Mouse (Mus musculus) embryonic facial prominence, embryonic 11.5 days (tissue): Measurements from ENCODE around the gene AC124108.1. TPM values are rescaled to one million over a fixed set of nuclear protein-coding genes. Genes with fewer than 3 reads are reported as not detected.
A peak's percentile ranks its signal among the peaks of the same experiment; 100 is the strongest.
"Not testable (repeated sequence)": the region's sequence is repeated elsewhere in the genome, so short reads cannot be mapped to it uniquely, and the experiment has no call there.

ENCODE experiments used
- ATAC-seq: fragments of 200-750 bp; cut with Nextera tagmentation; replicated peaks from 2 replicates; pipeline ENCODE4 v1.8.0; 2017; ENCODE audit warnings: low read depth; ENCODE audit not compliant: insufficient number of reproducible peaks, low FRiP score, low TSS enrichment
- DNase-seq: peaks from one replicate; pipeline ENCODE4 v3.0.0-alpha.2; 2015; ENCODE audit warnings: low spot score
- H3K27ac ChIP-seq: fragments of 300-500 bp; sonication (generic); replicated peaks from 2 replicates; pipeline ENCODE4 v1.5.1; 2014; ENCODE audit warnings: mild to moderate bottlenecking, low read depth, low read length, control low read depth
- H3K27me3 ChIP-seq: fragments of 300-500 bp; sonication (generic); 2 replicates; pipeline ENCODE4 v1.6.1; 2014; ENCODE audit warnings: mild to moderate bottlenecking, low read length, moderate library complexity, mixed read lengths; ENCODE audit not compliant: control insufficient read depth, insufficient read depth
- H3K36me3 ChIP-seq: fragments of 300-500 bp; sonication (generic); replicated peaks from 2 replicates; pipeline ENCODE4 v1.6.1; 2014; ENCODE audit warnings: low read depth, mild to moderate bottlenecking, low read length, moderate library complexity, mixed read lengths; ENCODE audit not compliant: control insufficient read depth, insufficient read depth
- H3K4me1 ChIP-seq: fragments of 300-500 bp; sonication (generic); 2 replicates; pipeline ENCODE4 v1.6.1; 2014; ENCODE audit warnings: low read length, mixed read lengths; ENCODE audit not compliant: control insufficient read depth, insufficient read depth
- H3K4me2 ChIP-seq: fragments of 300-500 bp; sonication (generic); 2 replicates; pipeline ENCODE4 v1.6.1; 2014; ENCODE audit warnings: low read depth, mild to moderate bottlenecking, control low read depth, low read length, moderate library complexity
- H3K4me3 ChIP-seq: fragments of 300-500 bp; sonication (generic); 2 replicates; pipeline ENCODE4 v1.5.1; 2014; ENCODE audit warnings: low read depth, low read length, control low read depth
- H3K9ac ChIP-seq: fragments of 300-500 bp; sonication (generic); replicated peaks from 2 replicates; pipeline ENCODE4 v1.6.1; 2014; ENCODE audit warnings: mild to moderate bottlenecking, control low read depth, low read length
- H3K9me3 ChIP-seq: fragments of 300-500 bp; sonication (generic); replicated peaks from 2 replicates; pipeline ENCODE4 v1.6.1; 2016; ENCODE audit warnings: mild to moderate bottlenecking, low read length, inconsistent platforms, mixed read lengths; ENCODE audit not compliant: control insufficient read depth
- WGBS: fragments of 180-500 bp; shearing (Covaris S2); extraction: QIAGEN DNeasy Blood & Tissue Kit; methylation state at CpG from one replicate; pipeline ENCODE4 v1.1.7; 2014; 5-methylcytosine and 5-hydroxymethylcytosine counted together
- polyA plus RNA-seq: library from polyadenylated mRNA; unstranded; fragments of >200 nt; fragmentation: Nextera tagmentation; extraction: Ambion mirVana; gene quantifications from 2 replicates; pipeline ENCODE4 v1.2.1, GENCODE M21; 2014

Gene AC124108.1
- polyA plus RNA-seq, 1 experiment from 2014 or later = 0.65 TPM

DNA sequence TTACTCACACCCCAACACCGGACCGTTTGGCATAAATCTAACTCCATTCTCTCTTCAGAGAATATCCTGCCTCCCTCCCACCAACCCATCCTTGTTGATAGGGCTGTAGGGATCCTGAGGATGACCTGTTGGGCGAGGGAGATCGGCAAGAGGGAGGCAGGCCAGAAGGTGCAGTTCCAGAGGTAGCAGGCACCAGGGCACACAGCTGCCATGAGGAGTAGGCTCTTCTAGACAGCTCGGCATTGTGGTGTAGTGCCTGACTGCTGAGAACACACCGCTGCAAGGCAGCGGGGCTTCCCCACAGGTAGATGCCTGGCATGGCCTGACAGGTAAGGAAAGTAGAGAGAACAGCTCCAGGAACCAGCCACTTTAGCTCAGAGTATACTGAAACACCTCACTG lies 33.4 kb upstream of the AC124108.1 start:
- DNase-seq = no peak
- no peaks in the 10 kb centered on the region for H3K9me3 ChIP-seq
- no peak overlapping the region for H3K27ac ChIP-seq
- no peaks in the 10 kb centered on the region; the same call in 1 of the 2 replicates for H3K4me1 ChIP-seq
- peak overlapping the region; percentile 25; the same call in 1 of the 2 replicates for H3K4me2 ChIP-seq
- H3K9ac ChIP-seq = 0 out of 2 replicates have a peak overlapping the region, but pooled peaks have one; percentile 13
- WGBS = 21% methylated on average over 7 of the region's 7 CpGs
- H3K36me3 ChIP-seq = no peaks in the 10 kb centered on the region
- no peak overlapping the region for H3K4me3 ChIP-seq
- ATAC-seq = no peak; the same call in 1 of the 2 replicates
- H3K27me3 ChIP-seq = peaks cover 5% of the 10 kb centered on the region

DNA sequence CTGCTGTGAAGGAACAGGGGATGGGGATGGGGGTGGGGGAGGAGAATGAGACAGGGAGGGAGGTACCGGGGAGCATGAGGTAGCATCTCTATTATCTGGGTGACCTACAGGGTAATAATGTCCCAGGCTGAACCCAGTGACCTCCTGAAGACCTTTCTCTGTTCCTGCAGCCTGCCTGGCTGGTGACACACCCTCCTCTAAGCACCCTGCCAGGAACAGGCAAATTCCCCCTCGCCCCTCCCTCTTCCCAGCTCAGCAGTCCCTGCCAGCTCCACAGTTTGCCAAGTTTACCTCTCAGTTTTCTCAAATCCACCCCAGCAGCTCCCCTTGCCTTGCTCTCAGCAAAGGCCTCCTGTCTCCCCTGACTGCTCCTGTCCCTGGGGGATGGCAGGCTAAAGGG lies 32.5 kb upstream of the AC124108.1 start:
- peaks cover 5% of the 10 kb centered on the region for H3K27me3 ChIP-seq
- H3K36me3 ChIP-seq = no peaks in the 10 kb centered on the region
- no peaks in the 10 kb centered on the region for H3K4me1 ChIP-seq
- no peak for DNase-seq
- no peak overlapping the region for H3K9ac ChIP-seq
- no peak overlapping the region for H3K4me2 ChIP-seq
- WGBS = 28% methylated on average over 2 of the region's 2 CpGs
- no peaks in the 10 kb centered on the region for H3K9me3 ChIP-seq
- H3K27ac ChIP-seq = no peak overlapping the region
- H3K4me3 ChIP-seq = no peak overlapping the region
- ATAC-seq = no peak

DNA sequence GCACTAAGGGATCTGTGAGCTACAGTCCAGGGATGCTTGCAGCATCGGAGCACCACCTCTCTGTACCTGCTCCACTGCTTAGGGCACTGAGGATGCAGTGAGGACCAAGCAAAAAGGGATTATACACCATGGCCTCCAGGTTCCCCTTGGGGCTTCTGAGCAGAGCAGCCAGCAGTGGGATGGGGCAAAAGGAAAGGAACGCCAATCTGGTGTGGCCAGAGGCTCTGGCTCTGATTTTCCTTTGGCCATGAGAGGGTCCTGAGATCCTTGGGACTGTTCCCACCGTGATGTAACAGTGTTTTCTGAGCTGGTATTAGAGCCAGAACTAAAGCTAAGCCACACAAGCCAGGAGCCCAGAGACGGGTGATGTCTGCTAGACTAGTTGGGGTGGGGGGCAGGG lies 31.6 kb upstream of the AC124108.1 start:
- ATAC-seq (no peak), DNase-seq (no peak)
- H3K9ac ChIP-seq = no peak overlapping the region
- H3K4me1 ChIP-seq = no peaks in the 10 kb centered on the region
- WGBS = 53% methylated on average over 4 of the region's 4 CpGs
- H3K4me2 ChIP-seq = no peak overlapping the region
- no peak overlapping the region for H3K4me3 ChIP-seq
- no peaks in the 10 kb centered on the region for H3K36me3 ChIP-seq
- peaks cover 5% of the 10 kb centered on the region for H3K27me3 ChIP-seq
- no peaks in the 10 kb centered on the region for H3K9me3 ChIP-seq
- no peak overlapping the region for H3K27ac ChIP-seq

DNA sequence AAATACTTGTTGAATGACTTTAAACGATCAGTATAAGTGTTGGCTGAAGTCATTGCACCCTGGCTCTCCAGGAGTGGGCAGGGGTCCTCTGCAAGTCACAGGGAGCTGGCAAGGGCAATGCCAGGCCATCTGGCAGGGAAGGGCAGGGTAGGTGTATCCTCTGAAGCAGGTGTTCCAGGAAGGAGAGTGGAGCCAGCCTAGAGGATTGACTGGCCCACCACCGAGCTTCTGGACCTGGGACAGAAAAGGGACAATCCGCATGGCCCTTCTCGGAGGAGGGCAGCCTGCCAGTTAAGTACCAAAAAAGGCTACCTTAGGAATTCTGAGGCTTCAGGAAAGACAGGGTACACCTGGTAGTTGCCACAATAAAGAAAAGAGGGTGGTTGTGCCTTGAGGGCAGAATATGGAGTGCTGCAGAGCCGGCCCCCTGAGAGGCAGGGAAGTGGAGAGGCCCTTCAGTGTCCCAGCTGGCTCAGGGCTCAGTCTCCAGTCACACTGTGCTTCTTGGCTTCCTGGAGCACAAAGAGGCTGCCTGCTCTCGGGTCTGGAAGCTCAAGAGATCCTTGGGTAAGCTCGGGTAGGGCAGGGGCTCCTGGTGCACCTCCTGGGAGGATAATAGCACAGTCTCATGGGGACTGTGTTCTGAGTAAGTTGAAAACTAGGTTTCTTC lies 29.9 kb upstream of the AC124108.1 start:
- ATAC-seq = no peak
- peaks cover 5% of the 10 kb centered on the region for H3K27me3 ChIP-seq
- no peaks in the 10 kb centered on the region for H3K4me1 ChIP-seq
- 56% methylated on average over 7 of the region's 7 CpGs for WGBS
- H3K4me2 ChIP-seq = no peak overlapping the region
- no peaks in the 10 kb centered on the region for H3K9me3 ChIP-seq
- no peak overlapping the region for H3K27ac ChIP-seq
- no peak for DNase-seq
- H3K9ac ChIP-seq = no peak overlapping the region
- H3K4me3 ChIP-seq = no peak overlapping the region
- H3K36me3 ChIP-seq = no peaks in the 10 kb centered on the region

DNA sequence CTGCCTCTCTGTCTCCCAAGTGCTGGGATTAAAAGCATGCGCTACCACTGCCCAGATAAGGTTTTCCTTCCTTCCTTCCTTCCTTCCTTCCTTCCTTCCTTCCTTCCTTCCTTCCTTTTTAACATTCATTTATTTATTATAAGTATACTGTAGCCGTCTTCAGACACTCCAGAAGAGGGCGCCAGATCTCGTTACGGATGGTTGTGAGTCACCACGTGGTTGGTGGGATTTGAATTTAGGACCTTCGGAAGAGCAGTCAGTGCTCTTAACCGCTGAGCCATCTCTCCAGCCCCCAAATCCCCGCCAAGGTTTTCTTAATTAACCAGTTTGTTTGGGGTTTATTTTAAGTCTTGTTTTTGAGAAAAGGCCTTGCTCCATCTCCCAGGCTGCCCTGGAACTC lies 28.6 kb upstream of the AC124108.1 start:
- not testable (repeated sequence) for H3K9ac ChIP-seq, DNase-seq, H3K4me1 ChIP-seq, ATAC-seq, H3K4me3 ChIP-seq, H3K27ac ChIP-seq, H3K27me3 ChIP-seq, H3K4me2 ChIP-seq, H3K9me3 ChIP-seq, H3K36me3 ChIP-seq
- 49% methylated on average over 9 of the region's 9 CpGs for WGBS

DNA sequence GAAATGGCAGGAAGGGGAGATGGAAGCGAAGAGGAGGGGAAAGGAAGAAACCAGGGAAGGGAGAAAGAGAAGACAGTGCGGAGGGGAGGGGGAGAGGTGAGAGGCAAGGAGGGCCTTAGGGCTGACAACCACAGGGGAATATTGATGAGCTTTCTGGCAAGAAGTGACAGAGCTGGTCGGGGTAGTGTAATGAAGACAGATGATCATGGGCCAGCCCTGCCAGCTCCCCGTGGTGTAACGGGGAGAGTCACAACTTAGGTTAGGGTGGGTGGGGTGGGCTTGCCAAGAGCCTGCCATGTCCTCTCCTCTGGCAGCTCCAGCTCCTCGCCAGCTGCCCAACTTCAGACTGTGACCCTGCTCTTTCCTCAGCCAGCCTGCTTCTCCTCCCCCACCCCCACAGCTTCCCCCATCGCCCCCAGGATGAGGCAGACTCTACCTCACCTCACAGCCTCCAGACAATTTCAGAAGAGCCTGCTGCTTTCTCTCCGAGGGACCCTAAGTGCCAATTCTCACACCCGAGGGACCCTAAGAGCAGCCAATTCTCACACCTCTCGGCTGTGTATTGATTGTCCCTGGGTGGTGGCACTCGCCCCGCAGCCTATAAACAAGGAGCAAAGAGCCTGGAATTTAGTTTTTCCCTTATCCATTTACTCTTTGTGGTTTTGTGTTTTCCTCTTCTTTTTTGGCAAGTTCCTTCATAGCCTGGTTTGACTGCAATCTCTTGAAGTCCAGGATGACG lies 26.3 kb upstream of the AC124108.1 start:
- 35% methylated on average over 11 of the region's 13 CpGs for WGBS
- no peak for DNase-seq
- no peaks in the 10 kb centered on the region for H3K9me3 ChIP-seq
- H3K27ac ChIP-seq = no peak overlapping the region
- no peak for ATAC-seq
- H3K4me1 ChIP-seq = no peaks in the 10 kb centered on the region
- H3K9ac ChIP-seq = no peak overlapping the region
- H3K27me3 ChIP-seq = no peaks in the 10 kb centered on the region
- H3K4me3 ChIP-seq = no peak overlapping the region
- H3K36me3 ChIP-seq = no peaks in the 10 kb centered on the region
- H3K4me2 ChIP-seq = no peak overlapping the region

DNA sequence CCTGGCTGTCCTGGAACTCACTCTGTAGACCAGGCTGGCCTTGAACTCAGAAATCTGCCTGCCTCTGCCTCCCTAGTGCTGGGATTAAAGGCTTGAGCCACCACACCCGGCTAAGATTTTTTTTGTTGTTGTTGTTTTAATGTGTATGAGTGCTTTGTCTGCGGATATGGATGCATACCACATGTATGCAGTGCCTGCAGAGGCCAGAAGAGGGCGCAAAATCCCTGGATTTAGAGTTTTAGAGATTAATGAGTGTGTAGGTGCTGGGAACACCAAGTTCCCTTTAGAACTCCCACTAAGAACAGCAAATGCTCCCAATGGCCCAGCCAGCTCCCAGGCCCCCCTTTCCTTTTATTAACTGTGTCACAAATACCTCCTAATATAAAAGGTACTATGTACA lies 25.4 kb upstream of the AC124108.1 start:
- no peak overlapping the region for H3K27ac ChIP-seq
- ATAC-seq (no peak), DNase-seq (no peak)
- H3K9me3 ChIP-seq = no peaks in the 10 kb centered on the region
- no peak overlapping the region for H3K4me2 ChIP-seq
- H3K4me3 ChIP-seq = no peak overlapping the region
- no peaks in the 10 kb centered on the region for H3K27me3 ChIP-seq
- no peaks in the 10 kb centered on the region for H3K36me3 ChIP-seq
- no peak overlapping the region for H3K9ac ChIP-seq
- no peaks in the 10 kb centered on the region for H3K4me1 ChIP-seq
- WGBS = 60% methylated on average over 3 of the region's 3 CpGs

DNA sequence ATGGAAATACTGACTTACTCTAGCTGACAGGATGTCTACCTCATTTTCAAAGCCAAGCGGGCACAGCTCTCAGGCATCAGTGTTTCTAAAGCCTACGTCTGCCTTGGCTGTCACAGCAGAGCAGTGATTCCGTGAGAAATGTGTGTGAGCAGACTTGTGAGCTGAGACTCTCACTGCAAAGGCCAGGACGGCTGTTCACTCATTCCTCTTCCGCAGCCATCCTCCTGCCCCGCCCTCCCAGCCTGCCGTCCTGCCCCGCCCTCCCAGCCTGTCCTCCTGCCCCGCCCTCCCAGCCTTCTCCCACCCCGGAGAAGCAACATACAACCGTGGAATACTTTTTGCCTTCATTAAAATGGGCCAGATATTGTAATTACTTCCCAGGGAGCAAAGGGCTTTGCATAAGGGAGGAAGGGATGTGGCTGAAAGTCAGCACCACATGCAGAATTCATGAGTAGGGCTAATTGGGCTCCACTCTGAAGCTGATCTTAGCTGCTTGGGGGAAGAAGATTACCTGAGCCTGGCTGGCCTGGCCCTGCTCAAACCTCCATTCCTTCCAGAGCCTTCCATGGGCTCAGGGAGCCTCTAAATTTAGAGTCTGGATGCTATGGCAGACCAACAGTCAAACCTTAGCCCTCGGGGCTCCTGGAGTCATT lies 23.0 kb upstream of the AC124108.1 start:
- peak; percentile 42 for DNase-seq
- Histone ChIP-seq H3K4me3 (no peak overlapping the region), H3K27ac (no peak overlapping the region), H3K9ac (no peak overlapping the region), H3K36me3 (no peaks in the 10 kb centered on the region), H3K4me1 (no peaks in the 10 kb centered on the region), H3K4me2 (peak overlapping the region; percentile 37), H3K27me3 (no peaks in the 10 kb centered on the region), H3K9me3 (no peaks in the 10 kb centered on the region)
- ATAC-seq = no peak
- WGBS = 11% methylated on average over 12 of the region's 12 CpGs
